Mouse (Mus musculus): ENCODE measurements around the gene Mrrf.

Mrrf gene

DNA sequence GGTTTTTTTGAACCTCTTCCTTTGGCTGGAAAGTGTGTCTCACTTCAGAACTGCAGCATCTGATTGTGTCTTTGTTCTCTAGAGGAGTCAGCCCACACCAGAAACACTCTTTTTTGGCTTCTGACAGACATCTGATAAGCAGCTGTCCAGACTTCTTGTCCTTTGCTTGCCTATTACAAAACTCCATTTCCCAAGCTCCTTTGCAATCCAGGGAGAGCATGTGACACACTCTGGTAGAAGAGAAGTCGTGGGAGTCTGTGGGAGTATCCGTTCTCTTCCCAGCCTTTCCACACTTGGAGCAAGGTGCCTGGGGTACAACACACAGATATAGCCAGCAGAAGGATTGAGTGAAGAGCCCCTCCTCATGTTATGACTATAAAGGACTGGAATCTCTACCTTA lies 88.4 kb downstream of the Mrrf start:
- DNase-seq (ENCODE audit: extremely low spot score, low read depth, low spot score): no peak

DNA sequence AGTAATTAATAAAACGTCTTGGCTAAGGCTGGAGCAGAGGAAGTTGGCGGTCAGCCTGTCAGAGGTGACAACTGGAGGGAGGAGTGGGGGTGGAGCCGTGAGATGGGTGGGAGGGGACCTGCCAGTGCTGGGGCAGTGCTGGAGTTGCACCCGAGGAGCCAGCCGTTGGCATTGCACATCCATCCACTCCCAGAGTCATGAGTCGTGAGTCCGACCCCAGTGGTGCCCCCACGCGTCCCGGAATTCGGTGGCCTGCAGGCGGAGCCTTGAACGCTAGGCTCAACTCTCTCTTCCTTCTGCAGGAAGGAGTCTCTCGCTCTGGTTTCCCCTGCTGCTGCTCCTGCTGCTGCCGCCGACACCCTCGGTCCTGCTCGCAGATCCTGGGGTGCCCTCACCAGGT lies 94.2 kb downstream of the Mrrf start, which contains the start of gene Ptgs1:
Gene Ptgs1, plus strand, starts transcription at position 61 of the 400 bp plus-strand sequence.
- DNase-seq (ENCODE audit: extremely low spot score, low read depth, low spot score): no peak

DNA sequence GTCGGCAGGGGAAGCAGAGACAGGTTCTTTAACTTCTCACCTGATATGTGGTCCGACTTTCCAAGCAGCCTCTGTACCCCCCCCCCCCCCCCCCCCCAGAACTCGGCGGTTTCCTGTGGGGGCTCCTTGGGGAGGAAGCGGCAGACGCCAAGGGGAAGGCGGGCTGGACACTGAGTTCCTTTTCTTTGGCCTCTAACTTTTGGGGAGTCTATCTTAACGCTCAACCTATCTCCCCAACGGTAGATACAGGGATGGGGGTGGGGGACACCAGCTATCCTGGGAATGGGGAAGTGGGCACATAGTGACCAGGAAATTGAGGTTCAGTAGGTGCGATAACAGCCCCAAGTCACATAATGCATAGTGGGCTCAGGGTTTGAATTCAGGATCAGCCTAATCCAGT lies 94.8 kb downstream of the Mrrf start:
- no peak for DNase-seq (ENCODE audit: extremely low spot score, low read depth, low spot score)

DNA sequence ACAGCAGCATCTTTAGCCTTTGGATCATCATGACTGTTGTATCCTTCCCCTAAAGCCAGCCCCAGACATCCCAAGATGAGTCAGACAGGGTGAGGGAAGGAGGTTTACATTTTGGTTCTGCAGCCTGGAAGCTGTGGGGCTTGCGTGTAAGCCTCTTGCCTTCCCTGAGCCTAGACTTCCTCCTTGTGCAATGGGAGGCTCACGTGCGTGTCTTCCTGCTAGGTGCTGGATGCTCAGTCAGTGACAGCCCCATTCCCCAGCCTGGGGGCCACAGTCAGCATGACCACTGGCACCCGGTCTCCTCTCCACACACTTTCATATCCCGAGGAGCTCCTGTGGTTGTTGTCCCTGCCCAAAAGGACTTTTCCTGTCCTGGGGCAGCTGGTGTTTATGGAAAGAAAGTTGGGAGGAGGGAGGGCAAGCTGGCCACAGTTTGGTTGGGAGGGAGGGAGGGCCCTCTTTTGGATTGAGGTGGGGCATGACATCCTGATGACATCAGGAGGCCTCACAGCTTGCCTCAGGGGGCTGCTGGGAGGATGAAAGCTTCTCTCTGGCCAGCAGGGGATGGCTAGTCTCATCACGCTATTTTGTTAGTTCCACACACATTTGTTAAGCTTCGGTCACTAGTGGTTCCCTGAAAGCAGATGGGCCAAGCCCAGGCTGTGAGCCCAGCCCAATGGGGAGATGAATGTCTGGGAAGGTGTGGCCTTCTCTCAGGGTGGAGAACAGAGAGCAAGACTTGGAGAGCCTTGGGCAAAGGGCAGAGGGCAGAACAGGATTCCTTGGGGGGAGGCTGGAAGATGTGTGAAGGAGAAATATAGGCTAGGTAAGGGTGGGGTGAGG lies 98.6 kb downstream of the Mrrf start:
- DNase-seq (ENCODE audit: extremely low spot score, low read depth, low spot score): no peak

DNA sequence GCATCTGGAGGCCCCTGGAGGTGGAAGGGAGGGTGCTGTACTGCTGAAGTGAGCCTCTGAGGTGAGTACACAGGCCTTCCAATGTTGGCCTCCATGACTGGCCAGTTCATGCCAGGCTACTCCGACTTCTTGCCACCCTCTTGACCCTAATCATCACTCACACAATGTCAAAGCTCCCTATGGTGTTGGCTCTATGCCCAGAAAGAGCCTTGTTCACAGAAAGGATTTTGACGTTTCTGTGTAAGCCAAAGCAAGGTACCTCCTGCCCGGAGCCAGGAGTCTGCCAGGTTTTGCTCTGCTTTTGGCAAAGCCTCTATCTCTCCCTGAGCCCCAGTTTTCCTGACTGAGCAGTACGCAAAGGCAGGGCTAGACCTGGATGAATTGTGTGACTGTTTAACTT lies 99.7 kb downstream of the Mrrf start:
- no peak for DNase-seq (ENCODE audit: extremely low spot score, low read depth, low spot score)

DNA sequence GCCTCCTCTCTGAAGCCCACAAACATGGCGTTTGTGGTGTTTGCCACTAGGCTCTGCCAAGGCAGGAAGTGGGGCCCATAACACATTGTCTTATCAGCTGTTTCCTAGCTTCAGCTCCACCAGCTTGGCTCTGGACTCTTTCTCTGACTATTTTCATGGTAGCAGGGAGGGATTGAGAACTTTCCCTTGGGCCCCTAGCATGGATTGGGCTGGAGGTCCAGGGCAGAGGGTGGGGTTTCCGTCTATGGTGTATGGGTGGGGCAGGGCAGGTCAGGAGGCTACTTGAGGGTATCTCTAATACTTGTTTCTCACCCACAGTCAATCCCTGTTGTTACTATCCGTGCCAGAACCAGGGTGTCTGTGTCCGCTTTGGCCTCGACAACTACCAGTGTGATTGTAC lies 100.7 kb downstream of the Mrrf start:
- DNase-seq (ENCODE audit: extremely low spot score, low read depth, low spot score): no peak

DNA sequence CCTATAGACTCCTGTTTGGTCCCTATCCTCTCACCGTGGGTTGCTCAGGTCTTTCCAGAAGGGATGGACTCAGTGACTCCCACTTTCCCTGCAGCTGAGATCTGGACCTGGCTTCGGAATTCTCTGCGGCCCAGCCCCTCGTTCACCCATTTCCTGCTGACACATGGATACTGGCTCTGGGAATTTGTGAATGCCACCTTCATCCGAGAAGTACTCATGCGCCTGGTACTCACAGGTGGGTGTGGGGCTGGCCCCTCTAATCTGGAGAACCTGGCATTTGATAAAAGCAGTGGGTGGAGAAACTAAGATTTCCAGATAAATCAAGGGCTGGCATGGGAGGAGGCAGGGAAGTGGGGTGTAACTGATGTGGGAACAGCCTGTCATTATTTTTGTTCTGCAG lies 101.4 kb downstream of the Mrrf start:
- DNase-seq (ENCODE audit: extremely low spot score, low read depth, low spot score): no peak

DNA sequence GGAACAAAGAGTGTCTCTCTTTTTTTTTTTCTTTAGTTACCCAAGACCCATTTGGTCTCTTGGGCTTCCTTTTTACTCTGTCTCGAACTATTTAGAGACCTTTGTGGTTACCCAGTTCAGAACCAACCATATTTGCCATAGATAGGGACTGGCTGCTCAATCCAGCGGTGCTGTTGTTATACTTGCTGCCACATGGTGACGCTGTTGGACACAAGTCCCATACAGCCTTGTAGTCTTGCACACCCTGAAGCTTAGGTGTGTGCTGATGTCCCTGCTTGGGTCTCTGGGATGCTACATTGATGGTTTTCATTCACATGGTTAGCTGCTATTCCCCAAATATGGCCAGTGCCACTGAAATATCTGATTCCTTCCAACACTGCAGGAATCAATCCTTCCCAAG lies 102.3 kb downstream of the Mrrf start:
- no peak for DNase-seq (ENCODE audit: extremely low spot score, low read depth, low spot score)

DNA sequence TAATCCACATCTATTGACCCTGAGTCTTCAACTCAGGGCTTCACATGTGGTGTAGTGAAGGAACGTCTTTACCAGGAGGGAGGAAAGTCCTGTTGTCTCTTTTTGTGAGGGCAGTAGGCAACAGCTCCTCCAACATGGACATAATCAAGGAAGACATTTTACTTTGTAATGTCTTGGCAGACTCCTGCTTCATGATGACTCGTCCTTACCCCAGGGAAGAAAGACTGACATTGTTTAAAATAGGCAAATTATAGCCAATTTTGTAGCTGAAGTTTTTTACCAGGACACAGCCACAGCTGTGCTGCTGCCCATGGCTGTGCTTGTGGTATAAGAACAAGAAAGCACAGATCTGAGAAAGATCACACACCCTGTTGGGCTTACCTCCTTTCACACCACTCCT lies 102.8 kb downstream of the Mrrf start:
- DNase-seq (ENCODE audit: extremely low spot score, low read depth, low spot score): no peak
